Mouse (Mus musculus): ENCODE results near the gene Edn3. TPM values are rescaled to one million over a fixed set of nuclear protein-coding genes. Genes with fewer than 3 reads are reported as not detected.

Gene Edn3
- total and polyA plus RNA-seq, 3 experiments = not detected

- Histone ChIP-seq H3K9me3 (replicated peaks; ENCODE audit: insufficient read depth, low read length) (no peaks in the 10 kb centered on the region), H3K9ac (ENCODE audit: control insufficient read depth, low read depth, low read length, poor library complexity, severe bottlenecking) (no peak overlapping the region)
- DNase-seq (ENCODE audit: low read depth, low spot score) = no peak
These were observed 32.2 kb downstream of the Edn3 start for GRCm38 (mm10) chr2:174792436-174793125.

GRCm38 (mm10) chr2:174793181-174793580 lies 32.8 kb downstream of the Edn3 start:
- no peaks in the 10 kb centered on the region for H3K36me3 ChIP-seq (ENCODE audit: control insufficient read depth in 1 of 2, insufficient read depth in 2 of 2, low read length in 2 of 2)
- H3K27ac ChIP-seq (ENCODE audit: control insufficient read depth, low read depth, low read length) = no peak overlapping the region
- no peaks in the 10 kb centered on the region for H3K79me2 ChIP-seq (ENCODE audit: control insufficient read depth, insufficient read depth, low read length, poor library complexity)
- H3K4me1 ChIP-seq (ENCODE audit: control insufficient read depth in 1 of 2, insufficient read depth in 2 of 2, low read length in 2 of 2) = no peaks in the 10 kb centered on the region
- H3K9me3 ChIP-seq (replicated peaks; ENCODE audit: insufficient read depth, low read length) = no peaks in the 10 kb centered on the region
- TF ChIP-seq SMC3 (IDR thresholded peaks at IDR 0.05; ENCODE audit: low read depth, low read length) (no peak), RAD21 (IDR thresholded peaks at IDR 0.05; ENCODE audit: low read depth, low read length) (no peak), EP300 (IDR thresholded peaks at IDR 0.05; ENCODE audit: low read depth in 1 of 2, low read length in 2 of 2) (no peak), GABPA (IDR thresholded peaks at IDR 0.05; ENCODE audit: low read depth, low read length) (no peak), TCF12 (IDR thresholded peaks at IDR 0.05; ENCODE audit: low read depth, low read length) (no peak), CTCF (IDR thresholded peaks at IDR 0.05 in 2 of 3, conservative IDR thresholded peaks at IDR 0.05 in 1 of 3; ENCODE audit: control insufficient read depth in 1 of 3, insufficient read depth in 1 of 3, low read depth in 2 of 3, low read length in 3 of 3, poor library complexity in 1 of 3, severe bottlenecking in 1 of 3) (no peak), KAT2A (conservative IDR thresholded peaks at IDR 0.05; ENCODE audit: low read depth, low read length) (no peak), RCOR1 (IDR thresholded peaks at IDR 0.05; ENCODE audit: low read depth, low read length) (no peak), TAL1 (IDR thresholded peaks at IDR 0.05; ENCODE audit: low read length) (no peak), USF2 (IDR thresholded peaks at IDR 0.05; ENCODE audit: borderline replicate concordance in 1 of 2, insufficient read depth in 1 of 2, low read depth in 1 of 2, low read length in 2 of 2) (no peak), SIN3A (IDR thresholded peaks at IDR 0.05; ENCODE audit: low read length) (no peak)
- H3K27me3 ChIP-seq (ENCODE audit: control insufficient read depth in 1 of 2, insufficient read depth in 2 of 2, low read length in 2 of 2) = no peaks in the 10 kb centered on the region
- DNase-seq (ENCODE audit: low read depth, low spot score) = no peak
- no peak overlapping the region for H3K4me3 ChIP-seq (ENCODE audit: control insufficient read depth in 1 of 2, insufficient read depth in 1 of 2, low read depth in 2 of 2, low read length in 2 of 2)
- no peak overlapping the region for H3K9ac ChIP-seq (ENCODE audit: control insufficient read depth, low read depth, low read length, poor library complexity, severe bottlenecking)

More at GRCm38 (mm10) chr2:174792436-174793125, 32.2 kb downstream of the Edn3 start:
- no peak overlapping the region for H3K27ac ChIP-seq (ENCODE audit: control insufficient read depth, low read depth, low read length)
- no peaks in the 10 kb centered on the region for H3K4me1 ChIP-seq (ENCODE audit: control insufficient read depth in 1 of 2, insufficient read depth in 2 of 2, low read length in 2 of 2)
- no peaks in the 10 kb centered on the region for H3K79me2 ChIP-seq (ENCODE audit: control insufficient read depth, insufficient read depth, low read length, poor library complexity)
- H3K4me3 ChIP-seq (ENCODE audit: control insufficient read depth in 1 of 2, insufficient read depth in 1 of 2, low read depth in 2 of 2, low read length in 2 of 2) = no peak overlapping the region
- H3K36me3 ChIP-seq (ENCODE audit: control insufficient read depth in 1 of 2, insufficient read depth in 2 of 2, low read length in 2 of 2) = no peaks in the 10 kb centered on the region
- no peaks in the 10 kb centered on the region for H3K27me3 ChIP-seq (ENCODE audit: control insufficient read depth in 1 of 2, insufficient read depth in 2 of 2, low read length in 2 of 2)
- no peak for TF ChIP-seq NRF1 (IDR thresholded peaks at IDR 0.05; ENCODE audit: insufficient read depth, low read depth, low read length, poor library complexity, severe bottlenecking)
- no peak for TF ChIP-seq UBTF (IDR thresholded peaks at IDR 0.05; ENCODE audit: borderline replicate concordance, insufficient read depth, low read depth, low read length)
- TF ChIP-seq EP300 (IDR thresholded peaks at IDR 0.05; ENCODE audit: low read depth in 1 of 2, low read length in 2 of 2) = no peak
- TF ChIP-seq TCF12 (IDR thresholded peaks at IDR 0.05; ENCODE audit: low read depth, low read length) = no peak
- no peak for TF ChIP-seq GABPA (IDR thresholded peaks at IDR 0.05; ENCODE audit: low read depth, low read length)
- no peak for TF ChIP-seq HCFC1 (IDR thresholded peaks at IDR 0.05; ENCODE audit: low read depth, low read length)
- no peak for TF ChIP-seq SIN3A (IDR thresholded peaks at IDR 0.05; ENCODE audit: low read length)
- no peak for TF ChIP-seq KAT2A (conservative IDR thresholded peaks at IDR 0.05; ENCODE audit: low read depth, low read length)
- TF ChIP-seq ELF1 (IDR thresholded peaks at IDR 0.05; ENCODE audit: low read depth, low read length) = no peak
- no peak for TF ChIP-seq ZC3H11A (IDR thresholded peaks at IDR 0.05; ENCODE audit: low read depth, low read length)
- TF ChIP-seq RAD21 (IDR thresholded peaks at IDR 0.05; ENCODE audit: low read depth, low read length) = no peak
- no peak for TF ChIP-seq MXI1 (IDR thresholded peaks at IDR 0.05; ENCODE audit: low read depth, low read length)
- no peak for TF ChIP-seq ETS1 (IDR thresholded peaks at IDR 0.05; ENCODE audit: low read depth, low read length)
- TF ChIP-seq MAZ (IDR thresholded peaks at IDR 0.05; ENCODE audit: low read depth, low read length) = no peak
- TF ChIP-seq CHD1 (IDR thresholded peaks at IDR 0.05; ENCODE audit: low read depth, low read length) = no peak
- no peak for TF ChIP-seq MAX (IDR thresholded peaks at IDR 0.05; ENCODE audit: low read length)
- no peak for TF ChIP-seq MYC (IDR thresholded peaks at IDR 0.05; ENCODE audit: low read depth, low read length)
- no peak for TF ChIP-seq MAFK (IDR thresholded peaks at IDR 0.05; ENCODE audit: borderline replicate concordance, low read depth, low read length)

All from MEL (cell line).